Mouse (Mus musculus): ENCODE measurements around the gene Dusp3. TPM values are rescaled to one million over a fixed set of nuclear protein-coding genes. Genes with fewer than 3 reads are reported as not detected.

Dusp3 gene
- total RNA-seq, 4 experiments from 2014 or later: 194 to 239 (median 216) TPM

- DNase-seq (ENCODE audit: low spot score in 2 of 2): no peak
Observed at GRCm38 (mm10) chr11:101976949-101977348, 9.9 kb downstream of the Dusp3 start.

- no peak for DNase-seq (ENCODE audit: low spot score in 2 of 2)
Observed at GRCm38 (mm10) chr11:101974923-101975322, 11.9 kb downstream of the Dusp3 start.

GRCm38 (mm10) chr11:101974181-101974580 lies 12.6 kb downstream of the Dusp3 start:
- DNase-seq (ENCODE audit: low spot score in 2 of 2): no peak

- no peak for DNase-seq (ENCODE audit: low spot score in 2 of 2)
Observed at GRCm38 (mm10) chr11:101973496-101973895, 13.3 kb downstream of the Dusp3 start.

- no peak for DNase-seq (ENCODE audit: low spot score in 2 of 2)
Observed at GRCm38 (mm10) chr11:101972651-101973050, 14.2 kb downstream of the Dusp3 start.

GRCm38 (mm10) chr11:101972097-101972496 lies 14.7 kb downstream of the Dusp3 start:
- no peak for DNase-seq (ENCODE audit: low spot score in 2 of 2)

- DNase-seq (ENCODE audit: low spot score in 2 of 2): no peak
Observed at GRCm38 (mm10) chr11:101971410-101971809, 15.4 kb downstream of the Dusp3 start.

- no peak for DNase-seq (ENCODE audit: low spot score in 2 of 2)
Observed at GRCm38 (mm10) chr11:101969835-101970234, 17.0 kb downstream of the Dusp3 start.

GRCm38 (mm10) chr11:101968791-101969190 lies 18.0 kb downstream of the Dusp3 start:
- DNase-seq (ENCODE audit: low spot score in 2 of 2): peak; percentile 61 to 67

- no peak for DNase-seq (ENCODE audit: low spot score in 2 of 2)
Observed at GRCm38 (mm10) chr11:101968311-101968710, 18.5 kb downstream of the Dusp3 start.

GRCm38 (mm10) chr11:101966965-101967614 lies 19.7 kb downstream of the Dusp3 start, which contains the start of gene Sost:
Gene Sost, minus strand, starts transcription at chr11:101967015.
- no peak for DNase-seq (ENCODE audit: low spot score in 2 of 2)

GRCm38 (mm10) chr11:101965553-101965952 lies 21.3 kb downstream of the Dusp3 start:
- DNase-seq (ENCODE audit: low spot score in 2 of 2): no peak

GRCm38 (mm10) chr11:101964647-101965046 lies 22.2 kb downstream of the Dusp3 start:
- DNase-seq (ENCODE audit: low spot score in 2 of 2): no peak

- DNase-seq (ENCODE audit: low spot score in 2 of 2): no peak
Observed at GRCm38 (mm10) chr11:101963473-101964291, 23.1 kb downstream of the Dusp3 start.

- no peak for DNase-seq (ENCODE audit: low spot score in 2 of 2)
Observed at GRCm38 (mm10) chr11:101963043-101963442, 23.8 kb downstream of the Dusp3 start.

GRCm38 (mm10) chr11:101957476-101957875 lies 29.3 kb downstream of the Dusp3 start:
- DNase-seq (ENCODE audit: low spot score in 2 of 2): no peak

GRCm38 (mm10) chr11:101953441-101953840 lies 33.4 kb downstream of the Dusp3 start:
- DNase-seq (ENCODE audit: low spot score in 2 of 2): no peak

GRCm38 (mm10) chr11:101952541-101953341 lies 34.1 kb downstream of the Dusp3 start:
- no peak for DNase-seq (ENCODE audit: low spot score in 2 of 2)

- no peak for DNase-seq (ENCODE audit: low spot score in 2 of 2)
Observed at GRCm38 (mm10) chr11:101950021-101950420, 36.8 kb downstream of the Dusp3 start.

- no peak for DNase-seq (ENCODE audit: low spot score in 2 of 2)
Observed at GRCm38 (mm10) chr11:101946525-101946924, 40.3 kb downstream of the Dusp3 start.

GRCm38 (mm10) chr11:101943055-101943454 lies 43.8 kb downstream of the Dusp3 start:
- DNase-seq (ENCODE audit: low spot score in 2 of 2): no peak

- DNase-seq (ENCODE audit: low spot score in 2 of 2): no peak
Observed at GRCm38 (mm10) chr11:101937108-101937507, 49.7 kb downstream of the Dusp3 start.

Measured in left cerebral cortex, adult 8-10 months (tissue).